In genomic region chr4:65716086-65716485, GRCm38 (mm10) we compare ENCODE assay signal across 25 mouse cellular contexts.
A peak's percentile ranks its signal among the peaks of the same experiment; 100 is the strongest.
DNase-seq lines count a peak whose midpoint lies in the region; ATAC-seq and TF ChIP-seq lines count a peak whose summit lies in the region.
"Had no signal": no experiment of that assay in that cellular context is flagged by ENCODE, and none has a peak within 500 bp of the region (broad histone marks: within the 10 kb centered on the region; RNA-seq: fewer than 3 reads in every experiment).

No protein-coding gene starts in this region.

- no peak overlapping the region for H3K4me3 ChIP-seq in hindbrain, embryonic 12.5 days
- H3K4me3 ChIP-seq in kidney, embryonic 14.5 days (ENCODE audit: low read length), result no peak overlapping the region
- H3K4me3 ChIP-seq: forebrain, embryonic 10.5 days; forebrain, embryonic 13.5 days; heart, embryonic 12.5 days; heart, embryonic 15.5 days; hindbrain, embryonic 10.5 days had no signal

- H3K9ac ChIP-seq in hindbrain, embryonic 12.5 days, result no peak overlapping the region
- H3K9ac ChIP-seq in kidney, embryonic 14.5 days (ENCODE audit: low read depth, low read length), result no peak overlapping the region
- H3K9ac ChIP-seq: forebrain, embryonic 13.5 days; heart, embryonic 12.5 days; heart, embryonic 15.5 days; hindbrain, embryonic 14.5 days had no signal

- peak; percentile 71 for DNase-seq in cerebellum, adult 9-10 months
- no peak for DNase-seq in cerebellum, adult 11-12 months
- DNase-seq in brain, adult 2 months (ENCODE audit: low read depth, low spot score), result peak; percentile 75
- peak; percentile 62 for DNase-seq in brain, embryonic 14.5 days (ENCODE audit: low read depth)
- DNase-seq: adrenal gland, adult 2 months; adrenal gland, postnatal 14 days; embryo, embryonic 11 days; gastrocnemius, postnatal 25 days; heart, adult 18-20 months; heart, postnatal 10 days; heart, postnatal 36 days; kidney, adult 18-20 months; kidney, adult 9 months had no signal

- ATAC-seq in hindbrain, embryonic 12.5 days (ENCODE audit: low FRiP score), result no peak
- ATAC-seq in kidney, embryonic 14.5 days (ENCODE audit: low FRiP score, low TSS enrichment), result no peak
- ATAC-seq: CD4-positive, CD25-positive, alpha-beta regulatory T cell, adult 4 months; forebrain, embryonic 13.5 days; hindbrain, postnatal 0 days; inflammation-experienced regulatory T-cells, adult 6 months; intestine, embryonic 16.5 days had no signal

- no peaks in the 10 kb centered on the region for H3K4me1 ChIP-seq in hindbrain, embryonic 12.5 days
- no peaks in the 10 kb centered on the region for H3K4me1 ChIP-seq in kidney, embryonic 14.5 days (ENCODE audit: control insufficient read depth, insufficient read depth, low read length)
- H3K4me1 ChIP-seq: forebrain, embryonic 10.5 days; forebrain, embryonic 13.5 days; heart, embryonic 12.5 days; heart, embryonic 15.5 days; hindbrain, embryonic 10.5 days had no signal

- TF ChIP-seq POLR2A in brain, embryonic 14.5 days (IDR thresholded peaks at IDR 0.05; ENCODE audit: borderline replicate concordance, extremely low read depth, insufficient read depth, insufficient read length, poor library complexity, severe bottlenecking), result no peak

- H3K27ac ChIP-seq in hindbrain, embryonic 12.5 days, result no peak overlapping the region
- H3K27ac ChIP-seq in kidney, embryonic 14.5 days (ENCODE audit: low read depth, low read length), result no peak overlapping the region
- H3K27ac ChIP-seq: forebrain, embryonic 10.5 days; forebrain, embryonic 13.5 days; heart, embryonic 15.5 days; hindbrain, embryonic 10.5 days; hindbrain, embryonic 14.5 days; hindbrain, postnatal 0 days had no signal

- no peaks in the 10 kb centered on the region for H3K27me3 ChIP-seq in hindbrain, embryonic 12.5 days
- H3K27me3 ChIP-seq in kidney, embryonic 14.5 days (ENCODE audit: control insufficient read depth, insufficient read depth, low read length), result no peaks in the 10 kb centered on the region
- H3K27me3 ChIP-seq: forebrain, embryonic 13.5 days; heart, embryonic 12.5 days; heart, embryonic 15.5 days had no signal

- H3K36me3 ChIP-seq in hindbrain, embryonic 12.5 days, result no peaks in the 10 kb centered on the region
- H3K36me3 ChIP-seq in kidney, embryonic 14.5 days (ENCODE audit: control insufficient read depth, insufficient read depth, low read length), result no peaks in the 10 kb centered on the region
- H3K36me3 ChIP-seq: forebrain, embryonic 10.5 days; heart, embryonic 12.5 days; heart, embryonic 15.5 days; hindbrain, embryonic 10.5 days had no signal

- TF ChIP-seq CTCF in brain, embryonic 14.5 days (IDR thresholded peaks at IDR 0.05; ENCODE audit: borderline replicate concordance, extremely low read depth, insufficient read depth, insufficient read length), result no peak

- no peaks in the 10 kb centered on the region for H3K9me3 ChIP-seq in hindbrain, embryonic 12.5 days (replicated peaks)
- no peaks in the 10 kb centered on the region for H3K9me3 ChIP-seq in kidney, embryonic 14.5 days (ENCODE audit: control insufficient read depth, low read length)
- H3K9me3 ChIP-seq: forebrain, embryonic 10.5 days; forebrain, embryonic 13.5 days; heart, embryonic 12.5 days; heart, embryonic 15.5 days; hindbrain, embryonic 10.5 days had no signal

- WGBS in hindbrain, embryonic 12.5 days, result 88% methylated on average over 2 of the region's 2 CpGs
- 94% methylated on average over 2 of the region's 2 CpGs for WGBS in kidney, embryonic 14.5 days

- H3K4me2 ChIP-seq in hindbrain, embryonic 12.5 days (replicated peaks), result no peak overlapping the region
- H3K4me2 ChIP-seq in kidney, embryonic 14.5 days (replicated peaks; ENCODE audit: low read depth, low read length), result no peak overlapping the region
- H3K4me2 ChIP-seq: forebrain, embryonic 13.5 days; heart, embryonic 12.5 days; heart, embryonic 15.5 days; hindbrain, embryonic 14.5 days had no signal
